Mouse (Mus musculus): ENCODE results near the gene As3mt.

DNA sequence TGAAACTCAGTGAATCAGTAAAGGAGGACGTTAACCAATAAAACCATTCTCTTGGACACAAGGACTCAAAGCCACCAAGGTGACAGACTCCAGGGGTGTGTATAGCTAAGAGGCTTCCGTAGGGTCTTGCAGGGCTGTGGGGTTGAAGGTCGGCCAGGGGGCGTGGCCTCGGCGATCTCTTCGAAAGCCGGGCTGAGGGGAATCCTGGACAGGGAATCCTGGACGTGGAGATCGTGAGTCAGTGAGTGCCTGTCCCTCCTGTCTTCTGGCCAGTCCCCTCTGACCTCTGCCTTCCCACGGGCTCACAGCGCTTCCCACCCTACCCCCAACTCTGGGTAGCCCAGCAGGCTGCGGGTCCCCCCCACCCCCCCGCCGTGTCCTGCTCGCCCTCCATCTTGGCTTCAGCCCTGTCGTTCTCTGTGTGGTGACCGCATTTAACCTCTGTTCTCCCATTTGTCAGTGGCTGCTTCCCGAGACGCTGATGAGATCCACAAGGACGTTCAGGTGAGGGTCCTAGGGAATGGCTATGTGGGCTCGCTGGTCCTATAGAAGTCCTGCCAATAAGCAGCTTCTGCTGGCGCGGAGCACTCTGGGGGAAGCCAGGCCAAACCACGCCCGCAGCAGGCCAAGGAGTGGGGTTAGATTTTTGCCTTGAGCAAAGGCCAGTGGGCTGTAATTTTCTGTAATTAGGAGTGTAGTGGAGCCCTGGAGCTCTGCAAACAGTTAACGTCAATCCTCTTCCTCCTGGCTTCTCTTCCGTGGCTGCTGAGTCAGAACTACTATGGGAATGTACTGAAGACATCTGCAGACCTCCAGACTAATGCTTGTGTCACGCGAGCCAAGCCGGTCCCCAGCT, at the start of gene As3mt:
- TF ChIP-seq EP300 (IDR thresholded peaks at IDR 0.05) = no peak
- TF ChIP-seq CTCF (IDR thresholded peaks at IDR 0.05) = no peak
